Mouse (Mus musculus) kidney, postnatal 25 days (tissue): ENCODE results near the gene Olfr477.
"Not testable (repeated sequence)": the region's sequence is repeated elsewhere in the genome, so short reads cannot be mapped to it uniquely, and the experiment has no call there.

Experiments
- DNase-seq, 2 experiments: peaks; one replicate each; pipeline ENCODE4 v3.0.0; 2021; ENCODE audit warnings: mixed read lengths in 2 of 2

Olfr477 gene

DNA sequence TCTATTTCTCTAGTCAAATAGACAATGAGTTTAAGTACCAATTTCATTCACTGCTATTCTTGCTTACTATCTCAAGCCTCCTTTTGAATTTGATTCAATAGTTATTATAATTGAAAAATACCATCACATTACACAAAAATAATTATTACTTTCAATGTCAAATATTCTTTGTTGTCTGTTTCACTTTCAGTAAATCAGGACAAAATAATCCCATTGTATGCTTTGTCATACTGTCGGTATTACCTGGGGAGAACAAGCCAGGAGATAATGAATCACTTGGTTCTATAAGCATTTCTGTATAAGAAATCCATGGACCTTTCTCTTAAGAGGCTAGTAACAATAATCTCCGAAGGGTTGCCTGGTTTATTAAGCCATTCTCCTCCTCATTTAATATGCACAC lies at the start of gene Olfr477:
Olfr477 (plus strand) TSS at position 301 of the 400 bp plus-strand sequence.
- no peak for DNase-seq

DNA sequence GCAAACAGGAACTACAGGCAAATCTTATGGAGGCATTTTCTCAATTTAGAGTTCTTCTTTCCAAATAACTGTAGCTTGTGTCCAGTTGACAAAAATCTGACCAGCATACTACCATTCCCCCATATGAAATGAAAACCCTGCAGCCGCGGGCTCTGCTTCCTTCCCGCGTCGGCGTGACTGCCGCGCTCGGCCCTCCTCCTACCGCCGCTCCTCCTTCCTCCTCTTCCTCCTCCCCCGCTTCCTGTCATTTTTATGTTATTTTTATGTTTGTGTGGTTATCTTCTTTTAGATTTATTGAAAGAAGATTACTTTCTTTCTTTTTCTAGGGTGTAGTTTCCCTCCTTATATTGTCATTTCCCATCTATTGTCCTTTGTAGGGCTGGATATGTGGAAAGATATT lies 34.0 kb upstream of the Olfr477 start:
- DNase-seq = not testable (repeated sequence)

DNA sequence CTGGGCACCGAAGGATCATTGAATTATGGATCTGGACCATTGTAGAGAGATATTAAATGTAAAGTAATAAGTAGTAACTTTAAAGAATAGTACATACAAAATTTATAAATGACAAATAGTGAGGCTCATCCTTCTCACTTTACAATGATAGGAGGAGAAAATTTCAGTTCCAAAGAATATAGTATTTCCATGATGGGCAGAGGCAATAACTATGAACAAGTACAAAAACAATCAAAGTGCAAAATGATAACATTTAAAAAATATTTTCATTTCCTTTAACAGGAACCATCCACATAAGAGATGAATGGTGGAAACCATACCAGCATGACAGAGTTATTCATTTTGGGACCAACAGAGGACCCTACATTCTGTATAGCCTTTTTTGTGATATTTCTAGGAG lies 32.1 kb upstream of the Olfr477 start, which contains the start of gene Olfr474:
Olfr474 (plus strand) TSS at position 301 of the 400 bp plus-strand sequence.
- DNase-seq = no peak

DNA sequence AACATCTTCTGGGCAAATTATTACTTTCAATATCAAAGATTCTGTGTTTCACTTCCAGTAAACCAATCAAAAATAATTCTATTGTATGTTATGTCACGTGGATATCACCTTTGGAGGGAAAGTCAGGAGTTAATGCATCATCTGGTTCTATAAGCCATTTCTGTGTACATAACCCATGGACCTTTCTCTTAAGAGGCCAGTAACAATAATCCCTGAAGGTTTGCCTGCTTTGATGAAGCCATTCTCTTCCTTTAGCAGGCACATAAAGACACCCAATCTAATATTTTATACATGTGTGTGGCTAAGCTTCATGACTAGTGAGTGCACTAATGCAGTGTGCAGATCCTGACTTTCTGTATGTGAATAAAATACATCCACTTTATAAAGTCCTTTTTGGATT lies 22.0 kb upstream of the Olfr477 start, which contains the start of gene Olfr476:
Olfr476 (plus strand) TSS at position 301 of the 400 bp plus-strand sequence.
- DNase-seq = no peak

DNA sequence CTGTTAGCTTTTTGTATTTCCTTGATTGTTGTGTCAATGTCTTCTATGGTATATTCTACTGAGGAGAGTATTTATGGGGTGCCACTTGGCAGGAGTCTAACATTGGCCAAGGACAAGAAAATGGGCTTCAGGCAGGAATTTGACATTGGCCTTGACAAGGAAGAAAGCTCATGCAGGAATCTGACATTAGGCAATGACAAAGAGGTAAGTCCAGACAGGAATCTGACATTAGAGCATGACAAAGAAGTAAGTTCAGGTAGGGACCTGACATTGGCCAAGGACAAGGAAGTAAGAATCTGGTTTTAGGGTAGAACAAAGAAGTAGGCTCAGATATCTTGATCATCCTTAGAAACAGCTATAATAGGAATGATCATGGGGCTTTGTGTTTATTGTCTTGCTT lies 27.8 kb downstream of the Olfr477 start:
- not testable (repeated sequence) for DNase-seq

DNA sequence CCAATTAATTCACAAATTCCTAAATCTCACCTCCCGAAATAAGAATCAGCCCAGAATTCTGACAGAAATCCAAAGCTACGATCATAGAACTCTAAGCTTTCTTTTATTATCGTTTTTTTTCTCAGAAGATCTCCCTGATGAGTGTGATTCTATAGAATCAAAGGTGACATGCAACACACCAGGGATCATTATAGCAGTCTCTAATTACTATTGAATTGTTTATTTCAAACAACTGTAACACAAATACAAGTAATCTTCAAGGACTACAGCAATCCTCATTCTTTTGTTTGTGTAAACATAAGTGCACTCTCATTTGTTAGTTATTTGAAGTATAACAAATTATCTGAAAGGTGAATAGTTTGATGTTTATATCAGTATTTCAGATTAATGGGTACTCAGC lies 47.4 kb downstream of the Olfr477 start, which contains the start of gene Olfr478:
Olfr478 (minus strand) TSS at position 101 of the 400 bp plus-strand sequence.
- DNase-seq = no peak
